Mouse (Mus musculus) kidney, postnatal 0 days (tissue): ENCODE data around the gene Thra. TPM values are rescaled to one million over a fixed set of nuclear protein-coding genes. Genes with fewer than 3 reads are reported as not detected.
A peak's percentile ranks its signal among the peaks of the same experiment; 100 is the strongest.

Experiments
- ATAC-seq: fragments of 200-750 bp; cut with Nextera tagmentation; replicated peaks from 2 replicates; pipeline ENCODE4 v1.8.0; 2017; ENCODE audit warnings: low read depth, moderate number of reproducible peaks, moderate TSS enrichment, moderate library complexity; ENCODE audit not compliant: low FRiP score
- DNase-seq: peaks from one replicate; pipeline ENCODE4 v3.0.0-alpha.2; 2016; ENCODE audit warnings: low spot score
- H3K27ac ChIP-seq: fragments of 300-500 bp; sonication (generic); 2 replicates; pipeline ENCODE4 v1.5.1; 2014; ENCODE audit warnings: mild to moderate bottlenecking
- H3K27me3 ChIP-seq: fragments of 300-500 bp; sonication (generic); 2 replicates; pipeline ENCODE4 v1.6.1; 2014; ENCODE audit warnings: low read length, mixed read lengths; ENCODE audit not compliant: insufficient read depth
- H3K36me3 ChIP-seq: fragments of 300-500 bp; sonication (generic); 2 replicates; pipeline ENCODE4 v1.6.1; 2014; ENCODE audit warnings: low read length, mixed read lengths; ENCODE audit not compliant: insufficient read depth
- H3K4me1 ChIP-seq: fragments of 300-500 bp; sonication (generic); replicated peaks from 2 replicates; pipeline ENCODE4 v1.6.1; 2014; ENCODE audit warnings: antibody characterized with exemption, low read length, mixed read lengths; ENCODE audit not compliant: insufficient read depth
- H3K4me2 ChIP-seq: fragments of 300-500 bp; sonication (generic); 2 replicates; pipeline ENCODE4 v1.6.1; 2014; ENCODE audit warnings: mild to moderate bottlenecking, low read length, moderate library complexity, mixed read lengths
- H3K4me3 ChIP-seq: fragments of 300-500 bp; sonication (generic); replicated peaks from 2 replicates; pipeline ENCODE4 v1.5.1; 2014; ENCODE audit warnings: low read depth, low read length
- H3K9ac ChIP-seq: fragments of 300-500 bp; sonication (generic); 2 replicates; pipeline ENCODE4 v1.6.1; 2014; ENCODE audit warnings: low read depth, low read length
- H3K9me3 ChIP-seq: fragments of 300-500 bp; sonication (generic); replicated peaks from 2 replicates; pipeline ENCODE4 v1.6.1; 2016; ENCODE audit warnings: low read length, inconsistent platforms, mixed read lengths
- CTCF ChIP-seq: IDR thresholded peaks from 2 replicates; pipeline ENCODE4 v1.5.1; 2016; ENCODE audit warnings: antibody characterized with exemption, low read depth, mild to moderate bottlenecking, moderate library complexity
- WGBS: fragments of 180-500 bp; shearing (Covaris S2); extraction: QIAGEN DNeasy Blood & Tissue Kit; methylation state at CpG from one replicate; pipeline ENCODE4 v1.1.7; 2014; 5-methylcytosine and 5-hydroxymethylcytosine counted together
- polyA plus RNA-seq: library from polyadenylated mRNA; unstranded; fragments of >200 nt; fragmentation: Nextera tagmentation; extraction: Ambion mirVana; gene quantifications from 2 replicates; pipeline ENCODE4 v1.2.1, GENCODE M21; 2015

Thra gene
- polyA plus RNA-seq, 1 experiment from 2014 or later: 26.1 TPM

- ATAC-seq: 0 out of 2 replicates have a peak, but pooled peaks have one; percentile 3
- no peaks in the 10 kb centered on the region for H3K27me3 ChIP-seq
- WGBS: 10% methylated on average over 9 of the region's 9 CpGs
- no peak overlapping the region for H3K4me3 ChIP-seq
- H3K4me1 ChIP-seq: peaks cover 65% of the 10 kb centered on the region
- peak overlapping the region; percentile 95 for H3K27ac ChIP-seq
- H3K36me3 ChIP-seq: no peaks in the 10 kb centered on the region
- TF ChIP-seq CTCF: no peak
- H3K9me3 ChIP-seq: no peaks in the 10 kb centered on the region
- H3K4me2 ChIP-seq: peak overlapping the region; percentile 21
- peak; percentile 92 for DNase-seq
- H3K9ac ChIP-seq: peak overlapping the region; percentile 24; the same call in 1 of the 2 replicates
Measured at GRCm38 (mm10) chr11:98776843-98777590, 36.6 kb downstream of the Thra start.

GRCm38 (mm10) chr11:98777888-98778287 lies 37.5 kb downstream of the Thra start:
- DNase-seq (no peak), ATAC-seq (no peak)
- no peaks in the 10 kb centered on the region for H3K9me3 ChIP-seq
- H3K4me1 ChIP-seq: peaks cover 67% of the 10 kb centered on the region
- no peaks in the 10 kb centered on the region for H3K27me3 ChIP-seq
- H3K4me2 ChIP-seq: no peak overlapping the region
- no peak overlapping the region for H3K9ac ChIP-seq
- peak overlapping the region; percentile 95 for H3K27ac ChIP-seq
- H3K36me3 ChIP-seq: no peaks in the 10 kb centered on the region
- no peak for TF ChIP-seq CTCF
- H3K4me3 ChIP-seq: no peak overlapping the region

- H3K9ac ChIP-seq: peak overlapping the region; percentile 32
- no peak overlapping the region for H3K4me3 ChIP-seq
- peaks cover 64% of the 10 kb centered on the region for H3K4me1 ChIP-seq
- no peaks in the 10 kb centered on the region for H3K9me3 ChIP-seq
- no peak for TF ChIP-seq CTCF
- WGBS: 15% methylated on average over 14 of the region's 14 CpGs
- H3K4me2 ChIP-seq: peak overlapping the region; percentile 41; the same call in 1 of the 2 replicates
- H3K36me3 ChIP-seq: no peaks in the 10 kb centered on the region
- H3K27ac ChIP-seq: peak overlapping the region; percentile 99
- DNase-seq (peak; percentile 93), ATAC-seq (no peak)
- no peaks in the 10 kb centered on the region for H3K27me3 ChIP-seq
Measured at GRCm38 (mm10) chr11:98781851-98782512, 41.5 kb downstream of the Thra start.

GRCm38 (mm10) chr11:98782651-98783235 lies 42.3 kb downstream of the Thra start:
- no peak for TF ChIP-seq CTCF
- ATAC-seq (no peak; the same call in 1 of the 2 replicates), DNase-seq (peak; percentile 79)
- 0 out of 2 replicates have a peak overlapping the region, but pooled peaks have one; percentile 4 for H3K4me3 ChIP-seq
- no peaks in the 10 kb centered on the region for H3K36me3 ChIP-seq
- 8% methylated on average over 17 of the region's 17 CpGs for WGBS
- H3K9ac ChIP-seq: peak overlapping the region; percentile 31; the same call in 1 of the 2 replicates
- H3K9me3 ChIP-seq: no peaks in the 10 kb centered on the region
- peak overlapping the region; percentile 41 for H3K4me2 ChIP-seq
- H3K27me3 ChIP-seq: no peaks in the 10 kb centered on the region
- H3K4me1 ChIP-seq: peaks cover 62% of the 10 kb centered on the region
- H3K27ac ChIP-seq: peak overlapping the region; percentile 99

- H3K9me3 ChIP-seq: no peaks in the 10 kb centered on the region
- TF ChIP-seq CTCF: no peak
- peak overlapping the region; percentile 31; the same call in 1 of the 2 replicates for H3K9ac ChIP-seq
- H3K27ac ChIP-seq: peak overlapping the region; percentile 99
- H3K4me1 ChIP-seq: peaks cover 61% of the 10 kb centered on the region
- DNase-seq (peak; percentile 97), ATAC-seq (peak; percentile 72)
- H3K36me3 ChIP-seq: no peaks in the 10 kb centered on the region
- WGBS: under 1% methylated on average over 20 of the region's 20 CpGs
- peak overlapping the region; percentile 41 for H3K4me2 ChIP-seq
- 0 out of 2 replicates have a peak overlapping the region, but pooled peaks have one; percentile 4 for H3K4me3 ChIP-seq
- H3K27me3 ChIP-seq: no peaks in the 10 kb centered on the region
Measured at GRCm38 (mm10) chr11:98783236-98783696, 42.8 kb downstream of the Thra start.

GRCm38 (mm10) chr11:98784139-98784538 lies 43.7 kb downstream of the Thra start:
- no peak overlapping the region for H3K9ac ChIP-seq
- ATAC-seq: no peak
- WGBS: 61% methylated on average over 4 of the region's 4 CpGs

More at GRCm38 (mm10) chr11:98784139-98784538, 43.7 kb downstream of the Thra start:
- Histone ChIP-seq H3K4me1 (peaks cover 63% of the 10 kb centered on the region), H3K9me3 (no peaks in the 10 kb centered on the region), H3K27me3 (no peaks in the 10 kb centered on the region), H3K36me3 (no peaks in the 10 kb centered on the region), H3K4me3 (no peak overlapping the region), H3K4me2 (no peak overlapping the region), H3K27ac (peak overlapping the region; percentile 99)
- TF ChIP-seq CTCF: no peak
- DNase-seq: no peak
